Mouse (Mus musculus): ENCODE measurements around the gene Ms4a6c. TPM values are rescaled to one million over a fixed set of nuclear protein-coding genes. Genes with fewer than 3 reads are reported as not detected.
"Not testable (repeated sequence)": the region's sequence is repeated elsewhere in the genome, so short reads cannot be mapped to it uniquely, and the experiment has no call there.

Ms4a6c gene
- 1 to 10 TPM in 1 of 4 experiments, under 1 TPM in 3; 0.41 to 1.3 (median 0.70) TPM for total RNA-seq (2022)

DNA sequence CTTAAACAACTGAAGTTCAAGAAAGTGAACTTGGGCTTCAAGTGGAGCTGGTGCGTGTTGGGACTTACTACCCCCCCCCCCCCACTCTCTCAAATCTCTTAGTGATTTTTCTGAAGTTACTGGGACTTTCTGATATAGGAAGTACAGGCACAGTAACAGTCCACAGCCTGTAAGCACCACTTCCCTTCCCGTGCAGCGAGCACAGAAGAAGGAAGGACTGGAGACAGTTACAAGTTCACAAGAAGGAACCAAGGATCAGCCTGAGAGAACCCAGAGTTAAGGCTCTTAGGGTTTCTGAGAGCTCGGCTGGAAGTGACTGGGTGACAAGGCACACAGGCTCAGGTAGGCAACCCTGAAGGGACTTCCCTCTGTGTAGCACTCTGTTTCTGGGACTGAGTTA lies at the start of gene Ms4a6c:
TSS of gene Ms4a6c (plus strand) at position 152 of the 400 bp plus-strand sequence.
- DNase-seq (ENCODE audit: low spot score in 2 of 2): not testable (repeated sequence)

GRCm38 (mm10) chr19:11431209-11431608 lies 38.0 kb upstream of the Ms4a6c start:
- DNase-seq (ENCODE audit: low spot score in 2 of 2): not testable (repeated sequence)

GRCm38 (mm10) chr19:11435058-11435834 lies 33.9 kb upstream of the Ms4a6c start:
- no peak for DNase-seq (ENCODE audit: low spot score in 2 of 2)

- no peak for DNase-seq (ENCODE audit: low spot score in 2 of 2)
These were observed 25.8 kb upstream of the Ms4a6c start, which contains the start of gene Ms4a4b for GRCm38 (mm10) chr19:11443338-11443737. Gene Ms4a4b, plus strand, starts transcription at chr19:11443553.

DNA sequence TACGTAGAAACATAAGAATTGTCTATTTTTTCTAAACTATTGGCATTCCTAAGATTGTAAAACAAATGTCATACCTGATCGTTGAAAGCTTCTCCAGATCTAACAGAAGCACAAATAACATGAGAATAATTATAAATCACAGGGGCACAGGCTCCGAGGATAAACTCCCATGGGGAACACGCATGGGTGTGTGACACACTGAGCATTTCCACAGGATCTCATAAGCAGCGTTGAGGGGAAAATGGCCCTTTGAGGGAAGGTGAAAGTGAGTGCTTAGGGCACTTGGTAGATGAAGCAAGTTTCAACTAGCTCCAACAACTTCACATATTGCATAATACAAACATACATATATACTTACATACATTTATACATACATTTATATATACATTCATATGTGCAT lies 25.2 kb upstream of the Ms4a6c start:
- DNase-seq (ENCODE audit: low spot score in 2 of 2): no peak

DNA sequence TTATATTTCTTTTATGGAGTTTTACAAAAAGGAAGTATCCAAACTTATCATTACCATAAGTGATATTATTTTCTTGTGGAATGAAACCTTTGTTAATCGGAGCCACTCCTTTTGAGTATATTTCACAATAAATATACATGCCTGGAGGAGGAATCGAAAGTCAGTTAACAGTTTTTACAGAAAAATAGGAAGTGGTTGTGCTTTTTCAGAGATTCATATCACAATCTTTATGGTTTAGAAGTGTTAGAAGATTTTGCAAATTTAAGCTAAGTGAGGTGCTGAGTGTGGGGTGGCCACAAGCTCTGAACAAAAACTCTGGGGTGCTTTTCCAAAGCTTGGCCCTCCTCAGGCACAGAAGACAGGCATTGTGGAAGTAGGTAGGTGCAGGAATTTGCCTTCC lies 21.9 kb upstream of the Ms4a6c start:
- DNase-seq (ENCODE audit: low spot score in 2 of 2): no peak

DNA sequence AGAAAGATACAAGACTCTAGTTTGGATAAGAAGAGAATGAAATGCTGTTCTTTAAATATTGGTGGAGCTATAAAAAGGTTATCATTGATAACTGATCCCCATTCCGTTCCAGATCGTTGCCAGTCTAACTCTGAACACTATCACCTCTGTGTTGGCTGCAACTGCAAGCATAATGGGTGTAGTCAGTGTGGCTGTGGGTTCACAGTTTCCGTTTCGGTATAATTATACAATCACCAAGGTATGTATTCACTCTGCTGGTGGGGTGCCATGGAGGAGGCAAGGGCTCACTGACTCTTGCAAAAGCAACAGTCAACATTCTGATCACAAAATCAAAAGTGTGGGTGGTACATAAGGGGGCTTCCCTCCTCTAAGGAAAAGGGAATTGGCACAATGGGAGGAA lies 10.1 kb upstream of the Ms4a6c start:
- DNase-seq (ENCODE audit: low spot score in 2 of 2): not testable (repeated sequence)

DNA sequence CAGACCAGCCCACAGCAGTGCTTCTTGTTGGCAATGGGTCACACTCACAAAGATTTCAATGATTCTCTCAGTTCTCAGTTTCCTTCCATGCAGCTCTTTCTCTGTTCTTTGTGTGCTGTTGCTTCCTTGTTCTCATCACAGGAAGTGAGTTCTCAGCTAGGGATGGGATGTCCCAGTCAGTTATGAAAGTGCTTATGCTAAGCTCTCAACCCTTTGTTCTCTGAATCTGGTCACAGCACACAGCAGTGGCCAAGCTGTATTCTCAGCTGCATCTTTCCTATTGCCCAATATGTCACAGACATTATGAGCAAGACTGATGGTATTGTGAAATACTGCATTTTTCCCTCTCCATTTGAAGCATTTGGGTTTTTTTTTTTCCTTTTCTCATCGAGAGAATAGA lies 4.4 kb upstream of the Ms4a6c start:
- DNase-seq (ENCODE audit: low spot score in 2 of 2): not testable (repeated sequence)

- DNase-seq (ENCODE audit: low spot score in 2 of 2): no peak
These were observed 2.7 kb upstream of the Ms4a6c start for GRCm38 (mm10) chr19:11466471-11466870.

DNA sequence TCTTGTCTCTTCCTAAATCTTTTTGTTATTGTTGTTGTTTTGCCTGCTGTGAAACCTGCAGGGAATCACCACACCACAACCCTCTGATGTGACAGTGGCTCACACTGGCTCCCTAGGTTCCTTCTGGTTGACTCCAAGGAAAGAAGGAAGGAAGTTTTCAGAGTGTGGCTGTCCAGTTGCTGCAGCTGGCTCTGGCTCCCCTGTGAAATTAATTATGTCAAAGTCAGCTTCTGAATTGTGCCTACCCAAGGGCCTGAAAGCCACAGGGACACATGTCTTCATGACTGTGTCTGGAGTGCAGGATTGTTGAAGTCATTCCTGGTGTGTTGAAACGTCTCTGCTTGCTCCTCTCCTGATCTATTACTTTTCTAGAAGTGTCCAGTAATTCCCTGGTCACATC lies 805 bp upstream of the Ms4a6c start:
- not testable (repeated sequence) for DNase-seq (ENCODE audit: low spot score in 2 of 2)

GRCm38 (mm10) chr19:11479714-11480113 lies 10.5 kb downstream of the Ms4a6c start:
- DNase-seq (ENCODE audit: low spot score in 2 of 2): no peak

DNA sequence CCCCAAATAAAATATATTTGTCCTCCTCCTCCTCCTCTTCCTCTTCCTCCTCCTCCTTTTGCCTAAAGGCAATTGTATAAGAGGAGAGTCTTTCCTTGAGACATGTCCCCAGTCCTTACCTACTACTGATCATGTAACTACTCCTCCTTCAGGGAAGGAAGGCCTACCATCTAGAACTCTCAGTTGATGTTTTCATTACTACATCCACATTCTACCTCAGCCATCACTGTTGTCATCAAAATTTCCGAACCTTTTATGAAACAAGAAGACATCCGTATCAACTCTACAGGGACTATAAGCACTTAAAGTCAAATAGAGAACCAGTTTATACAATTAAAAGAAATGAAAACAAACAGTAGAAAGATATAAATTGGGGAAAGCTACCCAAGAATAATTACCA lies 13.5 kb downstream of the Ms4a6c start:
- DNase-seq (ENCODE audit: low spot score in 2 of 2): no peak

- DNase-seq (ENCODE audit: low spot score in 2 of 2): no peak
These were observed 14.8 kb downstream of the Ms4a6c start for GRCm38 (mm10) chr19:11483941-11484340.

DNA sequence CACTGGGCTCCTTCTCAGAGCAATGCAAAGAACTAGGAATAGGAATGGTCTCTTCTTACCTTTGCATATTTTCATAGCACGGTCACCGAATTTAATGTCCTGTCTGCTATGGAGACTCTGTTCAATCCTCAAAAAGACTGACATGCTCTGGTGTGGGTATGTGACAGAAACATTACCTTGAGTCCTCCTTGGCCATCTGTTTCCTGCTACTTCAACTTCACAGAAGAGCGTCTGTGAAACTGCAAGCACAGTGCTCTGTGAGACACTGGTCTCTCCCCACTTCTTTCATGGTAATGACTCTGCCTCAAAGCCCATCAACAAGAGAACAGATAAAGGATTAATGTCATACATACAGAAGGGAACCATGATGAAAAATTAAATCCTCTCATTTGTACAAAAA lies 15.2 kb downstream of the Ms4a6c start:
- no peak for DNase-seq (ENCODE audit: low spot score in 2 of 2)

GRCm38 (mm10) chr19:11485266-11485665 lies 16.1 kb downstream of the Ms4a6c start:
- no peak for DNase-seq (ENCODE audit: low spot score in 2 of 2)

- no peak for DNase-seq (ENCODE audit: low spot score in 2 of 2)
These were observed 16.6 kb downstream of the Ms4a6c start, which contains the start of gene Gm8369 for GRCm38 (mm10) chr19:11485746-11486145. Gene Gm8369, plus strand, starts transcription at chr19:11485938.

- DNase-seq (ENCODE audit: low spot score in 2 of 2): no peak
These were observed 17.4 kb downstream of the Ms4a6c start for GRCm38 (mm10) chr19:11486599-11486998.

DNA sequence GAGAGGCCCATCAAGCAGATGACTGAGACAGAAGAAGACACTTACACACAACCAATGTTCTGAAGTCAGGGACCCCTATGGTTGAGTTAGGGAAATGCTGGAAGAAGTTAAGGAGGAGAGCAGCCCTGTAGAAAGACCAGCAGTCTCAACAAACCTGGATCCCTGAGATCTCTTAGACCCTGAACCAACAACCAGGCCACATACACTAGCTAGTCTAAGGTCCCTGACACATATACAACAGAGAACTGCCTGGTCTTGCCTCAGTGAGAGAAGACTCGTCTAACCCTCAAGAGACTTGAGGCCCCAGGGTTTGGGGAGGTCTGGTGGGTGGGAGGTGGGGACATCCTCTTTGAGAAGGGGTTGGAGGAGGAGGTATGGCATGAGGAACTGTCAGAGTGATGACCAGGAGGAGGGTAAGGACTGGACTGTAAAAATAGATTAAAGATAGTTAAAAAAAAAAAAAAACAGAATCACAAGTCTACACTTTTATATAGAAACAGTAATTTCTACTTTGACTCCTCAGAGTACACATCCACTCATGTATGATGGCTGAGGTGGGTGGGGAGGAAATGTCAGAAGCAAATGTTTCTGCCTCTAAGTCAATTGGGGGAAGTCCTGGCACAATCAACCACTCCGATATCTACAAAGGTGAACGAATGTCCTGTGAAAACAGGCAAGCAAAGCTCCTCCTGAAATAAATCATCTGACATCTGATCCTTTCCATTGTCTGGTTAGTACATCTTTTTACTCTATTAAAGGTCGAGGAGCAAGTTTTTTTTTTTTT lies 22.4 kb downstream of the Ms4a6c start:
- DNase-seq (ENCODE audit: low spot score in 2 of 2): no peak

DNA sequence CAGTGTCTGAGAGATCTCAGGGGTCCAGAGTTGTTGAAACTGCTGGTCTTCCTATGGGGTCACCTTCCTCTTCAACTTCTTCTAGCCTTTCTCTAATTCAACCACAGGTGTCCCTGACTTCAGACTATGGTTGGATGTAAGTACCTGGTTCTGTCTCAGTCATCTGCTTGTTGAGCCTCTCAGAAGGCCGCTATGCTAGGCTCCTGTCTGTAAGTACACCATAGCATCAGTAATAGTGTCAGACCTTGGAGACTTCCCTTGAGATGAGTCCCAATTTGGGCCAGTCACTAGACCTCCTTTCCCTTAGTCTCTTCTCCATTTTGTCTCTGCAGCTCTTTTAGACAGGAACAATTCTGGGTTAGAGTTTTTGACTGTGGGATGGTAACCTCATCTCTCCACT lies 23.5 kb downstream of the Ms4a6c start:
- no peak for DNase-seq (ENCODE audit: low spot score in 2 of 2)

- DNase-seq (ENCODE audit: low spot score in 2 of 2): no peak
These were observed 25.4 kb downstream of the Ms4a6c start for GRCm38 (mm10) chr19:11494519-11494918.

DNA sequence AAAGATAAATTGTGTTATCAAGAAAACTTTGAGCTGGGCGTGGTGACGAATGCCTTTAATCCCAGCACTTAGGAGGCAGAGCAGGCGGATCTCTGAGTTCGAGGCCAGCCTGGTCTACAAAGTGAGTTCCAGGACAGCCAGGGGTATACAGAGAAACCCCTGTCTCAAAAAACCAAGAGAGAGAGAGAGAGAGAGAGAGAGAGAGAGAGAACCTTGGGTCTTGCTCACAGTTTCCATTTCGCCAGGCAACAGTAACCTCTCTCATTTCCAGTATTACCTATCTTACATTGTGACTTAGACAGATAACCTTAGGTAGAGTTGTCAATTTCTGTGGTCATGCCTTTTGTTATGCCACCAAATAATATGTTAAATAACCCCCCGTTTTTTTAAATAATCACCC lies 27.2 kb downstream of the Ms4a6c start:
- DNase-seq (ENCODE audit: low spot score in 2 of 2): no peak

GRCm38 (mm10) chr19:11497300-11497699 lies 28.1 kb downstream of the Ms4a6c start:
- DNase-seq (ENCODE audit: low spot score in 2 of 2): not testable (repeated sequence)

Measured in gastrocnemius, adult 8-10 months (tissue).